Mouse (Mus musculus) neural tube, embryonic 15.5 days (tissue): ENCODE data around the gene Gtf2h2. TPM values are rescaled to one million over a fixed set of nuclear protein-coding genes. Genes with fewer than 3 reads are reported as not detected.
"Not testable (repeated sequence)": the region's sequence is repeated elsewhere in the genome, so short reads cannot be mapped to it uniquely, and the experiment has no call there.

Experiments
- ATAC-seq: fragments of 200-750 bp; cut with Nextera tagmentation; 2 replicates; pipeline ENCODE4 v1.8.0; 2017; ENCODE audit warnings: mild to moderate bottlenecking, moderate TSS enrichment, moderate library complexity; ENCODE audit not compliant: low FRiP score
- H3K27ac ChIP-seq: fragments of 300-500 bp; sonication (generic); replicated peaks from 2 replicates; pipeline ENCODE4 v1.5.1; 2015; ENCODE audit warnings: mild to moderate bottlenecking, inconsistent platforms
- H3K27me3 ChIP-seq: fragments of 300-500 bp; sonication (generic); replicated peaks from 2 replicates; pipeline ENCODE4 v1.6.1; 2015; ENCODE audit warnings: inconsistent platforms
- H3K36me3 ChIP-seq: fragments of 300-500 bp; sonication (generic); 2 replicates; pipeline ENCODE4 v1.6.1; 2015; ENCODE audit warnings: inconsistent platforms
- H3K4me1 ChIP-seq: fragments of 300-500 bp; sonication (generic); 2 replicates; pipeline ENCODE4 v1.6.1; 2015; ENCODE audit warnings: inconsistent platforms
- H3K4me2 ChIP-seq: fragments of 300-500 bp; sonication (generic); 2 replicates; pipeline ENCODE4 v1.6.1; 2015; ENCODE audit warnings: inconsistent platforms, mild to moderate bottlenecking, moderate library complexity
- H3K4me3 ChIP-seq: fragments of 300-500 bp; sonication (generic); replicated peaks from 2 replicates; pipeline ENCODE4 v1.5.1; 2015; ENCODE audit warnings: mild to moderate bottlenecking, inconsistent platforms
- H3K9ac ChIP-seq: fragments of 300-500 bp; sonication (generic); replicated peaks from 2 replicates; pipeline ENCODE4 v1.6.1; 2015; ENCODE audit warnings: mild to moderate bottlenecking, inconsistent platforms
- H3K9me3 ChIP-seq: fragments of 300-500 bp; sonication (generic); replicated peaks from 2 replicates; pipeline ENCODE4 v1.6.1; 2016; ENCODE audit warnings: inconsistent platforms
- WGBS: fragments of 180-500 bp; shearing (Covaris S2); methylation state at CpG from one replicate; pipeline ENCODE4 v1.1.7; 2015; ENCODE audit warnings: mixed read lengths; 5-methylcytosine and 5-hydroxymethylcytosine counted together
- polyA plus RNA-seq: library from polyadenylated mRNA; unstranded; fragments of >200 nt; fragmentation: Nextera tagmentation; extraction: Ambion mirVana; gene quantifications from 2 replicates; pipeline ENCODE4 v1.2.1, GENCODE M21; 2015

The Gtf2h2 gene
- polyA plus RNA-seq, 1 experiment from 2014 or later, result 61.7 TPM

- no peak overlapping the region for H3K9ac ChIP-seq
- WGBS, result 58% methylated on average over 12 of the region's 12 CpGs
- H3K36me3 ChIP-seq, result no peaks in the 10 kb centered on the region
- ATAC-seq, result no peak
- no peaks in the 10 kb centered on the region for H3K9me3 ChIP-seq
- H3K4me1 ChIP-seq, result no peaks in the 10 kb centered on the region
- H3K4me2 ChIP-seq, result no peak overlapping the region
- 0 out of 2 replicates have a peak overlapping the region, but pooled peaks have one; percentile 18 for H3K27ac ChIP-seq
- H3K4me3 ChIP-seq, result no peak overlapping the region
- H3K27me3 ChIP-seq, result no peaks in the 10 kb centered on the region
These were observed 24.1 kb upstream of the Gtf2h2 start for GRCm38 (mm10) chr13:100516213-100517105.

DNA sequence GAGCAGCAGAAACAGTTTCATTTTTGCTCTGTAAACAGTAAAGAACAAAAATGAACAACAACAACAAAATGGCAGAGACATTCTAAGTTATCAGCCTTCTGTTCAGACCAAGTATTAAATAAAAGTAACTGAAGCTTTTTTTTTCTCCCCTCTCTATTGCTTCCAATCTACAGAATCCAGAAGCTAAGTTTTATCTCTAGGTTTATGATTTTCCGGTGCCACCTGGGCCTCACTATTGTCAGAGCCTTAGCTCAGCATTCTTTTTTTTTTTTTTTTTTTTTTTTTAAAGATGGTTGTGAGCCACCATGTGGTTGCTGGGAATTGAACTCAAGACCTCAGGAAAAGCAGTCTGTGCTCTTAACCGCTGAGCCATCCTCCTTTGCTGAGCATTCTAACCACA is 20.4 kb upstream of the Gtf2h2 start:
- WGBS, result 90% methylated on average over 2 of the region's 2 CpGs
- no peaks in the 10 kb centered on the region for H3K36me3 ChIP-seq
- H3K4me3 ChIP-seq, result no peak overlapping the region
- no peak overlapping the region for H3K4me2 ChIP-seq
- H3K27ac ChIP-seq, result no peak overlapping the region
- H3K27me3 ChIP-seq, result no peaks in the 10 kb centered on the region
- H3K9ac ChIP-seq, result no peak overlapping the region
- H3K4me1 ChIP-seq, result no peaks in the 10 kb centered on the region
- no peaks in the 10 kb centered on the region for H3K9me3 ChIP-seq
- no peak for ATAC-seq

GRCm38 (mm10) chr13:100511860-100512364 is 19.5 kb upstream of the Gtf2h2 start:
- no peaks in the 10 kb centered on the region for H3K4me1 ChIP-seq
- H3K4me3 ChIP-seq, result no peak overlapping the region
- no peak overlapping the region for H3K4me2 ChIP-seq
- no peaks in the 10 kb centered on the region for H3K36me3 ChIP-seq
- no peak overlapping the region for H3K9ac ChIP-seq
- H3K27me3 ChIP-seq, result no peaks in the 10 kb centered on the region
- H3K9me3 ChIP-seq, result no peaks in the 10 kb centered on the region
- ATAC-seq, result no peak
- WGBS, result 81% methylated on average over 4 of the region's 4 CpGs
- H3K27ac ChIP-seq, result no peak overlapping the region

DNA sequence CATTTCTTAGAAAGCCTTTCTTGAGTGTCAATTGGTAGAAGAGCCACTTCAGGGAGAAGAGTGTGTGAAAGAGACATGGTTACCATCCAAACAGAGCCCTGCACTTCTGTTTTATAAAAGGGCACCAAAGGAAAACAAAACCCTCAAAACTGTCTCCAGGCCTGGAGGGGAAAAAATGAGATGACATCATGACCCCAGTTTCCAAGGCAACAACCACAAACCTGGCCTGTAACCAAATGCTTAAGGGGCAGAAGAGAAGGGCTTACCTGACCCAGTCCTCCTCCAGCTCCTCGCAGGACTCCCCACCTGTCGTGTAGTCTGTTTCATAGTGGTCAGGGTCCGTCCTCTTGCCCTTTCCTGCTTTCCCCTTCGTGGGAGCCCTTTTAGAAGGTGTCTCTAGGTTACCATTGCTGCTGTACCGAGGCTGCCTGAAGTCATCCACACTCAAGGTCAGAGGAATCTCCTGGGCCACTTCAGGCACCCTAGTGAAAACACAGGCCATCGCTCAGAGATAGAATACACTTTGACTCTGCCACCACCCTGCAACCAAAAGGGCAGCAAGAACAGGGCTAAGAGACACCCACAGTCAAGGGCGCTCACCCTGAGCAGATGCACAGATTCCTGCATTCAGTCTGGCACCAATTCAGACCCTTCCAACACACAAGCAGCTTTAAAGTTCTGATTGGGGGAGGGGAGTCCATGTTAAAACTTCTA is 18.9 kb upstream of the Gtf2h2 start:
- Histone ChIP-seq H3K4me1 (no peaks in the 10 kb centered on the region), H3K4me2 (no peak overlapping the region), H3K9ac (no peak overlapping the region), H3K27me3 (no peaks in the 10 kb centered on the region), H3K9me3 (no peaks in the 10 kb centered on the region), H3K4me3 (no peak overlapping the region), H3K27ac (no peak overlapping the region), H3K36me3 (no peaks in the 10 kb centered on the region)
- no peak for ATAC-seq
- WGBS, result 77% methylated on average over 7 of the region's 7 CpGs

- H3K9ac ChIP-seq, H3K4me1 ChIP-seq, H3K36me3 ChIP-seq, ATAC-seq, H3K9me3 ChIP-seq, H3K27me3 ChIP-seq, H3K27ac ChIP-seq, H3K4me2 ChIP-seq, H3K4me3 ChIP-seq: not testable (repeated sequence)
These were observed 7.2 kb upstream of the Gtf2h2 start for GRCm38 (mm10) chr13:100499625-100500024.

- H3K36me3 ChIP-seq, result no peaks in the 10 kb centered on the region
- no peak overlapping the region for H3K4me2 ChIP-seq
- no peak overlapping the region for H3K4me3 ChIP-seq
- H3K27ac ChIP-seq, result no peak overlapping the region
- H3K4me1 ChIP-seq, result peaks cover 16% of the 10 kb centered on the region
- WGBS, result 89% methylated on average over 4 of the region's 4 CpGs
- H3K9me3 ChIP-seq, result no peaks in the 10 kb centered on the region
- no peak overlapping the region for H3K9ac ChIP-seq
- no peak for ATAC-seq
- no peaks in the 10 kb centered on the region for H3K27me3 ChIP-seq
These were observed 3.0 kb upstream of the Gtf2h2 start for GRCm38 (mm10) chr13:100495337-100495736.

DNA sequence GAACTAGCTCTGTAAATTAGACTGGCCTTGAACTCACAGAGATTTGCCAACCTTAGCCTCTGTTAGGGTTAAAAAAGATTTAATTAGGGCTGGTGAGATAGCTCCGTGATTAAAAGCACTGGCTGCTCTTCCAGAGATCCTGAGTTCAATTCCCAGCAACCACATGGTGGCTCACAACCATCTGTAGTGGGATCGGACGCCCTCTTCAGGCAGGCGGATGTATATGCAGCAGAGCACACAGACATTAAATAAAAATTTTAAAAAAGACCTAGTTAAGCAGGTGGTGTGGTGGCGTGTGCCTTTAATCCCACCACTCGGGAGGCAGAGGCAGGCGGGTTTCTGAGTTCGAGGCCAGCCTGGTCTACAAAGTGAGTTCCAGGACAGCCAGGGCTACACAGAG is 2.0 kb upstream of the Gtf2h2 start:
- H3K9me3 ChIP-seq, H3K36me3 ChIP-seq, H3K4me2 ChIP-seq, H3K27me3 ChIP-seq, H3K27ac ChIP-seq, ATAC-seq, H3K4me3 ChIP-seq, H3K9ac ChIP-seq: not testable (repeated sequence)
- H3K4me1 ChIP-seq, result peaks cover 16% of the 10 kb centered on the region
- 66% methylated on average over 8 of the region's 8 CpGs for WGBS

- H3K9ac ChIP-seq, result no peak overlapping the region
- H3K4me2 ChIP-seq, result no peak overlapping the region
- no peak overlapping the region for H3K4me3 ChIP-seq
- ATAC-seq, result no peak
- WGBS, result 81% methylated on average over 8 of the region's 8 CpGs
- peaks cover 9% of the 10 kb centered on the region for H3K36me3 ChIP-seq
- H3K27ac ChIP-seq, result no peak overlapping the region
- H3K27me3 ChIP-seq, result no peaks in the 10 kb centered on the region
- peaks cover 16% of the 10 kb centered on the region for H3K4me1 ChIP-seq
- no peaks in the 10 kb centered on the region for H3K9me3 ChIP-seq
These were observed 934 bp upstream of the Gtf2h2 start for GRCm38 (mm10) chr13:100493313-100493712.

- peaks cover 16% of the 10 kb centered on the region for H3K4me1 ChIP-seq
- peak overlapping the region; percentile 86 for H3K9ac ChIP-seq
- H3K9me3 ChIP-seq, result no peaks in the 10 kb centered on the region
- WGBS, result 16% methylated on average over 6 of the region's 6 CpGs
- peaks cover 26% of the 10 kb centered on the region for H3K36me3 ChIP-seq
- peak overlapping the region; percentile 98 for H3K4me3 ChIP-seq
- ATAC-seq, result peak; percentile 10; the same call in 1 of the 2 replicates
- peak overlapping the region; percentile 92 for H3K27ac ChIP-seq
- no peaks in the 10 kb centered on the region for H3K27me3 ChIP-seq
- peak overlapping the region; percentile 75 for H3K4me2 ChIP-seq
These were observed 756 bp downstream of the Gtf2h2 start for GRCm38 (mm10) chr13:100491623-100492022.

GRCm38 (mm10) chr13:100490424-100490823 is 2.0 kb downstream of the Gtf2h2 start:
- Histone ChIP-seq H3K27me3 (no peaks in the 10 kb centered on the region), H3K4me1 (peaks cover 16% of the 10 kb centered on the region), H3K36me3 (peaks cover 30% of the 10 kb centered on the region), H3K27ac (no peak overlapping the region), H3K4me3 (no peak overlapping the region), H3K4me2 (no peak overlapping the region), H3K9me3 (no peaks in the 10 kb centered on the region), H3K9ac (no peak overlapping the region)
- WGBS, result 92% methylated on average over 5 of the region's 5 CpGs
- no peak for ATAC-seq

DNA sequence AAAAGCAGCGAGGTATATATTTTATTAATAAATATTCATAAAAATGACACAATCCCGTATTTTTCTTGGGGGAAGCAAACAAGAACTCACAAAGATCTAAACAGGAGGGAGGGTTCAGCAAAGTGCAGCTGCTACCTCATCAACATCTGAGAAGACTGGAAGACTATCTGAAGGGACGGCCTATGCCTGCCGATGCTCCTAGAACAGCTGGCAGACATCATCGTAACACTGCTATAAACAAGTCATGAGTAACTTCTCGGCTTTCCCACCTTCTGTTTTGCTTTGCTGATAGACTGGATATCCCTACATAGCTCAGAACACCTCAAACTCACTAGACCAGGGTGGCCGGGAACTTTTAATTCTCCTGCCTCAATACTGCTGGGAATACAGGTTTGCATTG is 8.8 kb downstream of the Gtf2h2 start:
- no peak overlapping the region for H3K4me2 ChIP-seq
- no peak overlapping the region for H3K4me3 ChIP-seq
- no peak overlapping the region for H3K27ac ChIP-seq
- H3K9ac ChIP-seq, result no peak overlapping the region
- H3K9me3 ChIP-seq, result no peaks in the 10 kb centered on the region
- ATAC-seq, result no peak
- 92% methylated on average over 7 of the region's 7 CpGs for WGBS
- no peaks in the 10 kb centered on the region for H3K4me1 ChIP-seq
- H3K36me3 ChIP-seq, result peaks cover 58% of the 10 kb centered on the region
- H3K27me3 ChIP-seq, result no peaks in the 10 kb centered on the region
